Mouse (Mus musculus): ENCODE measurements around the gene Dgkz.

- TF ChIP-seq MAX (IDR thresholded peaks at IDR 0.05) (no peak), MYOD1 (IDR thresholded peaks at IDR 0.05; ENCODE audit: control insufficient read depth, insufficient read length, low read depth) (no peak), CTCF (IDR thresholded peaks at IDR 0.05; ENCODE audit: control insufficient read depth, insufficient read depth, insufficient read length) (no peak), MYOG (IDR thresholded peaks at IDR 0.05; ENCODE audit: control insufficient read depth, extremely low read depth, insufficient read length) (no peak), USF1 (IDR thresholded peaks at IDR 0.05; ENCODE audit: low read depth) (no peak)
Observed at GRCm38 (mm10) chr2:91926949-91927348, 48.7 kb downstream of the Dgkz start, which contains the start of gene Chrm4.

Measured in C2C12 (cell line).